Mouse (Mus musculus) lung, postnatal 0 days (tissue): ENCODE results near the gene Glrp1.

Experiments
- CTCF ChIP-seq: IDR thresholded peaks from 2 replicates; pipeline ENCODE4 v1.5.1; 2016; ENCODE audit warnings: antibody characterized with exemption, mild to moderate bottlenecking
- EP300 ChIP-seq: IDR thresholded peaks from 2 replicates; pipeline ENCODE4 v1.6.1; 2016; ENCODE audit warnings: antibody characterized with exemption, mild to moderate bottlenecking, control low read depth

DNA sequence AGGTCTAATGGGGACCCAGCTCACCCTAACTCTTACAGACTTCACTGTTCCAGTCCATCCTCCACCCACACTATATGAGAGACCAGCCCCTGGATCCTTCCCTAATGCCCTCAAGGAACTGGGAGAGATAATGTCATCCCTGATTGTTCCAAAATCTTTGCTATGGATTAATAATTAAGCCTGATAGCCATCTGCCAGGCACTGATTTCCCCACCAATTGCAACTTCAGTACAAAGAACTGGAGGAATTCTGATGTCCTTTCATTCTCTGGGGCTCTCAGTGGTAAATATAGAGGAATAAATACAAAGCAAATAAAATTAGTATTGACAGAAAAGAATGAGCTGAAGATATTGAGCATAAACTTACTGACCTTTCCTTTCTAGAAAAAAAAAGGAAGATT lies 48.9 kb upstream of the Glrp1 start:
- no peak for TF ChIP-seq CTCF
- TF ChIP-seq EP300, result no peak
